In the genomic region with DNA sequence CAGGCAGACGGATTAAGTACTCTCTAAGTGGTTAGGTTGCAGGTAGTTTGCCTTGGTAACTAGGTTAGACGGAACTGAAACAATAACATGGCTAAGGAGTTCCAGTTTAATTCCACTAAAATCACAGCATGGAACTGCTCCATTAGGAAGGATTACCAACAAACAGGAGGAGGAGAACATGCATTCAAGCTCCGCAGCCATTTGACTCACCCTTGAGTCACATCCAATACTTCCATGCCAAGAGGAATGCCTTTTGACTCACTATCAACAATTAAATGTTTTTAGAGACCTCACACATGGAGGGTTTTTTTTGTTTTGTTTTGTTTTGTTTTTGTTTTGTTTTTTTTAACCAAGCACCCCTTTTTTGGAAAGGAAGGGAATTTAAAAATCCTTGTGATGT, we compare ENCODE assay signal across 13 mouse cellular contexts.
"Had no signal": no experiment of that assay in that cellular context is flagged by ENCODE, and none has a peak within 500 bp of the region (broad histone marks: within the 10 kb centered on the region; RNA-seq: fewer than 3 reads in every experiment).

No protein-coding gene starts in this region.

- DNase-seq: kidney, postnatal 25 days; layer of hippocampus, postnatal 36 days; liver, embryonic 13.5 days; lung, embryonic 14.5 days; lung, postnatal 10 days; lung, postnatal 36 days; thymus, adult 2 months; thymus, postnatal 14 days had no signal

- H3K27ac ChIP-seq: kidney, postnatal 0 days; left cerebral cortex, adult 2 months; liver, embryonic 13.5 days; midbrain, embryonic 10.5 days; midbrain, embryonic 13.5 days had no signal

- H3K4me3 ChIP-seq: left cerebral cortex, adult 2 months; liver, embryonic 13.5 days; megakaryocyte, embryonic 14.5 days; midbrain, embryonic 13.5 days had no signal
